Mouse (Mus musculus): ENCODE measurements around the gene Eif5b.
A peak's percentile ranks its signal among the peaks of the same experiment; 100 is the strongest.
"Not testable (repeated sequence)": the region's sequence is repeated elsewhere in the genome, so short reads cannot be mapped to it uniquely, and the experiment has no call there.

The Eif5b gene

DNA sequence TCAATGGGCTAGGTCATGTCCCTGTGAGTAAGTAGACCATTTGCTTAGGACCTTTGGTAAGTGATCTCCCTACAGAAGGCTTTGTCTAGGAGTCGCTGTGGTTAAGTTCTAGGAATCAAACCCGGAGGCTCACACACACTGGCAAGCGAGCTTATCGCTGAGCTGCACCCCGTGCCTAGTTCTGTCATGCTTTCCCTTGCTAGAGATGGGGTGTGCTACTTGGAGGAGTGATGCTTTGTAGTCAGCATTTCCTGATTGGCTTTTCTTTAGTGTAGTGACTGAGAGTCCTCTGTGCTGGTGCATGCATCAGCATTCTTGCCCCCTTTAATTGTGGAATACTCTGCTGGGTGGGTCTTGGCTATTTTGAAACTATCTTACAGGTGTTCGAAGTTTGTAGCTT, 13.8 kb downstream of the Eif5b start:
- no peak for DNase-seq

DNA sequence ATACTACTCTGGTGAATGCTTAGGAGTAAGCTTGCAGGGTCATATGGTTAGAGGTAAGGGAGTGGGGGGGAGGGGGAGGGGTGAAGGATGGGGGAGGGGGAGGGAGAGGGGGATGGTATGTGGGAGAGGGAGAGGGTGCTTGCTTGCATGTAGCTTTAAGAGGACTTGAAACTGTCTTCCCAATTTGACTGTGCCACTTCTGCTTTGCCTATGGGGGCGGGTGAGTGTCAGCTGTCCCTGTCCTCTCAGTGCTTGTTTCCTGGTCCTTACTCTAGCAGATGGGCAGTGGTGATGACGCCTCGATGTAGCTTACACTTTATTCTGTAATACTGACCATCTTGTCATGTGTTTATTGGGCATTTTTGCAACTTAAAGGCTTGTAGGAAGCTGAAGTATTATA, 14.3 kb downstream of the Eif5b start:
- DNase-seq, result no peak

DNA sequence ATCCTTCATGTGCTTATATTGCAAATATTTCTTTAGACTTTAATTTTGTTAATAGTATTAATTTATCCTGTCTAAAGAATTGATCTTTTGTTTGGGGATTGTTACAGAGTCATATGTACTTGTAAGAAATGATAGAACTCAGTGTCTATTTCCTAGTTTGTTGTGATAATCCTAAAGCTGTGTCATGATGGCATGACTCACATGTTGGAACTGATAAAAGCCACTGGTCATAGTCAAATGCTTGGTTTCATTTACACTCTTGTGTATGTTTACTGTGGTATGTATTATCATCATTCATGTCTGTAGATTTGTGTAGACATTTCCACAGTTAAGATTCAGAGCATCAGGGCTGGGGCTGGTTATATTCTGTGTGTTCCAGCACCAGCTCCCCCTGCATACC, 14.7 kb downstream of the Eif5b start:
- DNase-seq, result no peak

DNA sequence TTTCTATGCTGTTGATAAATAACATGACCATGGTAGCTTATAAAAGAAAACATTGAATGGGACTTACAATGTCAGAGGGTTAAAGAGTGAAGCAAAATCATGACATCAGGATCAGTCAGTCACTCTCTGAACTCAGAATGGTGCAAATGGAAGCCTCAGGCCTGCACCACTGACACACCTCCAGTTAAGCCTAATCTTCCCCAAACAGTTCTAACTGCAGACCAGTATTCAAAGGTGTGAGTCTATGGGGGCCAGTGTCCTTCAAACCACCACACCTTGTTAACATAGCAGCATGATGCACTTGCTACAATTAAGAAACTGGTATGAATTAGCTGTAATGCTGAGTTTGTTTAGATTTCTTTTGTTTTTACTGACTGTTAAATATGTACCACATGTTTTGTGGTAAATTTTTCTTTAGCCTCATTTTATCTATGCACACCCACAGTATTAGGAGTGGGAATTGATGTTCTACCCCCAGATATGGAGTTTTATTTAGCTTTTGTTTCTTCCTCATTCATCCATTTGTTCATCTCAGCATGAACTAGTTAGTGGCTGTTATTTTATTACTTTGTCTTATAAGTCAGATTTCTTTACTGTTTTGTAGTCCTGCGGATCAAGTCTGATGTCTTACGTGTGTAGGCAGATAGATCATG, 16.9 kb downstream of the Eif5b start:
- no peak for DNase-seq

DNA sequence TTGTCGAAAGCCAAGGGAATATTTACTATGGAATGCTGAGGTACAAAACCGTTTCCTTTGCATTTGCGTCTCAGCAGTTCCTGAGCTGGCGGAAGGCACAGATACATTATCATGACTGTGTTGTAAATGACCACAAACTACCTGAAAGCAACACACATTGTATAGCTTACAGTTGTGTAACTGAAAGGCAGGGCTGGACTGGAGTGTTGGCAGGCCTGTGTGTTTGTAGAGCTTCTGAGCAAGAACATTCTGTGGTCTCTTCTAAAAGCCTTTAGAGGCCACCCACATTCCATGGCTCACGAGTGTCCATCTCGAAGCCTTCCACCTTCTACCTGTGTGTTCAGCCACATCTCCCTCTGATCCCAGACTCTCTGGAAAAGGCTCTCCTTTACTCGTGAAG, 29.5 kb downstream of the Eif5b start:
- no peak for DNase-seq

DNA sequence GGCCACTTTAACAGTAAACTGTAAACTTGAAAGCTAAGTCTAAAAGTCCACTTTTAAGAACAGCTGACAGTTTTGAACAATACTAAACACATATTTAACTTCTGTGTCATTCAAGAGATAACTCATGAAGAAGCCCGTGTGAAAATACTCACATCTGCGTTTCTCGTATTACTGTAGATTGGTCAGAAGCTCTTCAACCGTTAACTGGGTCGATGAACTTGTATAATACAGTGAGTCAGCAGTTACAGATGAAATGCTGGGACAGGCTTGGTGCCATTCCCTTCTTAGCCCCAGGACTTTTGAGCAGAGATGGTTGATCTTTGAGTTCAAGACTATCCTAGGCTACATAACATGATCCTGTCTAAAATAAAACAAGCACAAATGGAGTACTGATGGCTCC, 33.6 kb downstream of the Eif5b start:
- DNase-seq, result no peak

DNA sequence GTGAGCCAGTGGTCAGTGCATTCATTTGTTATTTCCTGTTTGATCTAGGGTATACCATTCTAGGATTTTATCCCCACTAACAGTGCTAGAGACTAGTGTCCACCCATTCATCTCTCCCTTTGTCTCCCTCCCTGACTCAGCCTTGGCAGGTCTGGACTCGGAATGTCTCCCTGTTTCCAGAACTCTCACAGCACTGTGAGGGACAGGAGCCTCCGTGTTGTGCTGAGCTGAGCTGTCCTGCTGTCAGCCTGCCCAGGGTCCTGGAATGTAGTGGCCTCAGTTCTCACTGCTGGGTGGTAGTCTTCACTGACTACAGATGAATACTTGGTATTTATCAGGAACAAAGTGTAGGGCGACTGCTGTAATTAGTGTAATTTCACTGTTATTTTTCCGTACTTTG, 37.7 kb downstream of the Eif5b start:
- DNase-seq, result no peak

DNA sequence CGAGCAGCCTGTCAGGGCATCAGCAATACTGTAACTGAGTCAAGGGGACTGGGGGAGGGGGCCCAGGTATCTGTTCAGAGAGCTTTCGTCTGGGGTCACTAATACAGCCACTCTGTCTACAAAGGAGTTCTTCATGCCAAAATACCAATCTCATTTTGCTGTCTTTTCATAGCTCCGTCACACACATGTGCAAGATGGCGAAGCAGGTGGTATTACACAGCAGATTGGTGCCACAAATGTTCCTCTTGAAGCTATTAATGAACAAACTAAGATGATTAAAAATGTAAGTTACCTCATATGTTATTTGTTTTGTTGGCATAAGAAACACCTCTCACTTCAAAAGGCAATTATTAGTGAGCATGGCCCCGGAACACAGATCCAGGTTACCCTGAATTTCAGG, 39.6 kb downstream of the Eif5b start:
- DNase-seq, result no peak

DNA sequence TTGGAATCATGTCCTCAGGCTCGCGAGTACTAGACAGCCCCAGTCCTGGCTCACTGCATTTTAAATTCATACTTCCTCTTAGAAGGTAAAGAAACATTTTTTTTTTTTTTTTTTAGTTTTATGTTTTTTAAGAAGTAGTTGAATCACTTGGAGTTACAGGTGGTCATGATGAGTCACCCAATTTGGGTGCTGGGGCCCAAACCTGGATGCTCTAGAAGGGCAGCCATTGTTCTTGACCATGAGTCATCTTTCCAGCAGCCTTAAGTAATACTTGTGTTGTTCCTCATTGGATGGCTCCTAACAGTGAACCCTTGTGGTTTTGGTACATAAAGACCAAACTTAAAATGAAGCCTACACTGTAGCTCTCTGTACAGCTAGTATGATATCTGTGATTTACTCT, 41.1 kb downstream of the Eif5b start:
- DNase-seq, result no peak

DNA sequence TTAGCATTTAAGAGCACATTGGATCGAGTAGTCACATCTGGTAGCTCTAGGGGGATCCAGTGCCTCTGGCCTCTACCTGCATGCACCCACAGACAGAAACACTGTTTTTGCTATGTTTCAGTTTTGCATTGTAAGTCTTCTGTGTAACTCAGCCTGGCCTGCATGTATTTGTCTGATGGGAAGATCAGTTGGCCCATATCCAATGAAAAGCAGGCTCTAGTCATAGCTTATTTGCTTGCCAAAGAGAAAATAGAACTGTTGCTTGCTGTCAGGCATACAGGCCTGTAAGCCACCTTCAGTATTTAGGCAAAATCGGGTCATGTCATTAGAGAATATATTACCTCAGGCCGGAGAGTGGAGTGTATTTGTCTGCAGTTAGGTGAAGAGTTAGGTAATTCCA, 50.3 kb downstream of the Eif5b start:
- DNase-seq, result no peak

DNA sequence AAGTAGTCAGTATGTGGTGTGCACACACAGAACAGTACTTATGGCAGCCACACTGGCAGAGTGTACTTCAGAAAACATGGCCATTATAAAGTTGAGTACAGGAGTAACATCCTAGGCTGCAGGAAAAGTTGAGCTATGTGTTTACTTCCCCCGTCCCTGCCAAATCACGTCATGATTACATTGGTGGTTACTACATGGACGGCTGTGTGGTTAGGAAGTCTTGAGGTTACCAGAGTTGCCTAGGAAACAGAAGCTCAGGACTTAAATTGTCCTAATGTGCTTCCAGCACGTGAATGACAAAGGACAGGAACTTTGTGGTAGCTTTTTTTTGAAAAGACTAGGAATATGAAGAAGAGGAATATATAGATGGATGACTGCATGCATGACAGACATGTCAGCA, 51.8 kb downstream of the Eif5b start:
- no peak for DNase-seq

DNA sequence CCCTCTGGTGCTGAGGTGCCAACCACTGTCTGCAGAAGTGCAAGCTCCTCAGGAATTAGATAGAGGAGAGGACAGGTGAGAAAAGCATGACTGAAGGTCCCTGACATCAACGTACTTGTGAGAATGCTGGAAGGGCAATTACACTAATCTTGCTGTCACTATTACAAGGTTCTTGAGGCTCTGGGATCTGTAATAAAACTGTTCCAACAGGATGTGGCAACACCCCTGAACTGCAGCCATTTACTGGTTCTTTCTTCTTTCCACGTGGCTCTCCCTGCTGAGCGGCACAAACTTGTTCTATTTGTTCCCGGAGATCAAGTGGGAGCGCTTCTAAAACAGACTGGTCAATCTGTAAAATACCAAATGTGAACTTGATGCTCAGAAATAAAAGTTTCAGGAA, 57.4 kb downstream of the Eif5b start:
- DNase-seq, result no peak

DNA sequence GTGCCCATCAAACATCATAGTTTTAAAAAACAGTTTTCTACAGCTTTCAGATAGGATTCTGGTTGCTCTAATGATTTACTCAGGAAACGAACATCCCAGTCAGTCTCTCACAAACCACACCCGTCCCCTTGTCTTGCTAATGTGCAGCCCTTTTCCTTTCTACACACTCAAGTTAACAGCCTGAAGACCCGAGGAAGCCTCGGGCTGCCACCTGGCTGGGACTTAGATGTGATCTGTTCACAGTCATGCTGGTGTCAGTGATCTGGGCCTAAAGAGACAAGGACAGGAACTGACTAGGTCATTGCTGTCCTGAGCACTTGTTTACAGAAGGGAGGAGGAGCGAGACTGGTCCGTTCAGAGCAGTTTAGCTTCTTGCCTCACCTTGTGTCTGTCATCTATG, 60.6 kb downstream of the Eif5b start:
- no peak for DNase-seq

DNA sequence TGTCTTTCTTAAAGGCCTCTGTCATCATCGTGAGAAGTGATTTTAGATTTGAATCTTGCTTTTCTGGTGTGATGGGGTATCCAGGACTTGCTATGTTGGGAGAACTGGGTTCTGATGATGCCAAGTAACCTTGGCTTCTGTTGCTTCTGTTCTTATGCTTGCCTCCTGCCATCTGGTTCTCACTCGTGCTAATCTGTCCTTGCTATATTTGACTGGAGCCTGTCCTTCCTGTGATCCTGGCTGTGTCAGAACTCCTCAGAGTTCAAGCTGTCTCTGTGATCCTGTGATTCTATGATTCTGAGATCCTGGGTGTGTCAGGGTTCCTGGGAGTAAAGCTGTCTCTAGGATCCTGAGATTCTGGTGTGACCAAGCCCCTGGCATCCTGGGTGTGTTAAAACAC, 64.3 kb downstream of the Eif5b start:
- not testable (repeated sequence) for DNase-seq

DNA sequence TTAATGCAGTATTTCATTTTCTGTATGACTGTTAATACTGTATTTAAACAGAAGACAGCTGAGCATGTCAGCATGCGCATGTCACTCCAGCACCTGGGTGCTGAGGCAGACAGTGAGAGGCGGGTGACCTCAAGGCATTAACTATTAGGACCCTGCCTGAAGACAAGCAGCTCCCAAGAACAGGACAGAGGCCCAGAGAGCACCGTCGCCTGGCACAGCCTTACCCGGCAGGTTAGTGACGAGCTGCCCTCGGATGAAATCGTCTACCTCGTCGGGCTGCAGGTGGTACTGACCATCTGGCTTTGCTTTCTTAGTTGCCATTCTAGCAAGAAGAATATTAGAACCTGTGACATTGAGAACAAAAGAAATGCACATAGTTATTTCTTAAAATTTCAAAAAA, 69.5 kb downstream of the Eif5b start:
- DNase-seq, result no peak

DNA sequence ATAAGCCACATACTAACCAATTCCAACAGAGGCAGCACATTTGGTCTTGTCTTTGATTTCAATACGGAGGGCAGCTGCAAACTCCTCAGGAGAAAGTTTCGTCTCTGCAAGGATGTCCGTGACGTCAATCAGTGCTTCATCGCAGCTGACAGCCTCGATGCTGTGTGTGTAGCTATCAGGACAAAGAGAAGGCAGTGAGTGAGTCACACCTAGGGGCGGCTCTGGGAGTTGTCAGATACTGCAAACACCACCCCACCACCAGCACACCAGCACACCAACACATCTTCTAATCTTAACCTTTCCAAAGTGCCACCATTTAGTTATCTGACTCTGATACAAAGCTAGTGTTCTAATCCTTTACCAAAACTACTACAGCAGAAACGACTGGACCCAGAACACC, 73.5 kb downstream of the Eif5b start:
- DNase-seq, result no peak

DNA sequence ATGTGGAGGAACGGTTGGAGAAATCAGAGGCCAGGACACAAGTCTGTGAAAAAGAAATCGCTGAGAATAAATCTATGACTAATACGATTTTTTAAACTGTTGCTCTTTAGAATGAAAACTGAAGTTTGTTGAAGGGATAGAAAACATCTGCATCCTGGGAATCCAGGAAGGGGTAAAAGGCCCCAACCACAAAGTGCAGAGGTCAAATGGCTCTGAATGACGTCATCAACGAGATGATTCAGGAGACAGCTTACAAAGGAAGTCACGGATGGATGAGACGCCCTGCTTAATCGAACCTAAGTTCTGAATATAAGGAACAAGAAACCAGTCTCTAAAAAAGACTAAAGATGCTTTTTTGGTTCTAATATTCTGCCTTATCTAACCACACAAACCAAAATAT, 83.5 kb downstream of the Eif5b start:
- peak in 1 of 2 experiments; percentile 20 for DNase-seq

DNA sequence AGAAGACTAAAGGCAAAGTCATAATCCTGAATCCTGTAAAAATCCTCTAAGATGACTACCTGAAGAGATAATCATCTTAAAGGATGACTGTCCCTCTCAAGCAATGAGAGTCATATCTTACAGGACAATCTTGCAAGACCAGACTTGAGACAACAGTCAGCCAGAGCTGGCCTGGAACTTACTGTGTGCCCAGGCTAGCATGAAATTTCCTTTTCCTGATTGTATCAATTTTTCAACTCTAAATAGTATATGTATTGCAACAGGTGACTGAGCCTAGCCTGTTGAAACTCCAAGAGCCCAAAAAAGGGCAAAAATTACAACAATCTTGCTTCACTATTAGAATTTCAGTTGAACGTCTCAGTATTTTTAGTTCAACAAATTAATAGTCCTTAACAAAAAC, 105.4 kb downstream of the Eif5b start:
- no peak for DNase-seq

DNA sequence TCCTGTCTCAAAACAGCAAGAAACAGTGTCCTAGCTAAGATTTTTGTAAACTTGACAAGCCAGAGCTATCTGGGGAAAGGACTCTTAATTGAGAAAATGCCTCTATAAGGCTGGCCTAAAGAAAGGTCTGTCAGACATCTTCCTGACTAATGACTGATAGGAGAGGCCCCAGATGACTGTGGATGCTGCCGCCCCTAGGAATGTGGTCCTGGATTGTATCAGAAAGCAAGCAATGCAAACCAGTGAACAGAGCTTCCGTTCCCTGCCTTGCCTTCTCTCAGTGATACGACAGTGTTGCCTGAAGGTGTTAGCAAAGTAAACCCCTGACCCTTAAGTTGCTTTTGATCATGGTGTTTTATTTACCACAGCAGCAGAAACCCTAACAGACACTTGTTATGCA, 106.0 kb downstream of the Eif5b start:
- DNase-seq, result no peak
